Mouse (Mus musculus) intestine, embryonic 16.5 days (tissue): ENCODE data around the gene Gm20721. TPM values are rescaled to one million over a fixed set of nuclear protein-coding genes. Genes with fewer than 3 reads are reported as not detected.

Experiments used
- ATAC-seq: fragments of 200-750 bp; cut with Nextera tagmentation; 2 replicates; pipeline ENCODE4 v1.8.0; 2017; ENCODE audit warnings: moderate TSS enrichment, moderate library complexity
- H3K27ac ChIP-seq: fragments of 300-500 bp; sonication (generic); 2 replicates; pipeline ENCODE4 v1.5.1; 2014; ENCODE audit warnings: mild to moderate bottlenecking, low read length
- H3K27me3 ChIP-seq: fragments of 300-500 bp; sonication (generic); replicated peaks from 2 replicates; pipeline ENCODE4 v1.6.1; 2014; ENCODE audit warnings: low read length, control low read depth, mixed read lengths; ENCODE audit not compliant: control insufficient read depth, insufficient read depth
- H3K36me3 ChIP-seq: fragments of 300-500 bp; sonication (generic); 2 replicates; pipeline ENCODE4 v1.6.1; 2014; ENCODE audit warnings: low read length, control low read depth; ENCODE audit not compliant: control insufficient read depth, insufficient read depth
- H3K4me1 ChIP-seq: fragments of 300-500 bp; sonication (generic); 2 replicates; pipeline ENCODE4 v1.6.1; 2014; ENCODE audit warnings: low read length, control low read depth, mixed read lengths; ENCODE audit not compliant: control insufficient read depth, insufficient read depth
- H3K4me2 ChIP-seq: fragments of 300-500 bp; sonication (generic); 2 replicates; pipeline ENCODE4 v1.6.1; 2014; ENCODE audit warnings: low read depth, low read length, control low read depth
- H3K4me3 ChIP-seq: fragments of 300-500 bp; sonication (generic); 2 replicates; pipeline ENCODE4 v1.5.1; 2014; ENCODE audit warnings: mild to moderate bottlenecking, low read length
- H3K9ac ChIP-seq: fragments of 300-500 bp; sonication (generic); 2 replicates; pipeline ENCODE4 v1.6.1; 2014; ENCODE audit warnings: low read depth, low read length
- H3K9me3 ChIP-seq: fragments of 300-500 bp; sonication (generic); 2 replicates; pipeline ENCODE4 v1.6.1; 2016; ENCODE audit warnings: low read length, control low read depth; ENCODE audit not compliant: control insufficient read depth
- whole genome bisulfite sequencing: fragments of 180-500 bp; shearing (Covaris S2); extraction: QIAGEN DNeasy Blood & Tissue Kit; methylation state at CpG from one replicate; pipeline ENCODE4 v1.1.7; 2014; 5-methylcytosine and 5-hydroxymethylcytosine counted together
- polyA plus RNA-seq: library from polyadenylated mRNA; unstranded; fragments of >200 nt; fragmentation: Nextera tagmentation; extraction: Ambion mirVana; gene quantifications from 2 replicates; pipeline ENCODE4 v1.2.1, GENCODE M21; 2015

The Gm20721 gene
- polyA plus RNA-seq, 1 experiment from 2014 or later = 98.1 TPM

DNA sequence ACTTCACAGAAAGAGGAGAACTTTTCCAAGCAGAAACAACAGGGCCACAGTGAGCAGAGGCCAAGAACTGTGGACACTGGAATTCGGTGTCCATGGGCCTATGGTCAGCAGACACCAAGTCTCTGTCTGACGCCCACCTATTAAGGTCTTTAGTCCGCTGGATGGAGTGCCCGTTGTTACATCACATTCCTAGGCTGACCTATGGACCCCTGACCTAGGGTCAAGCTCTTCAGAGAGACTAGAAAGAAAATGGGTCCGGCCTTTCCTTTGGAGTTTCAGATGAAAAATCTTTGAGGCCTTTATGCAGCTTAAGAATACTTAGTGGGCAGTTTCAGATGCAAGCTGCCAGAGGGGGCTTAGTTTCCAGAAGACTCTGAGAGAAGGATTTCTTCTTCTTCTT lies 40.9 kb downstream of the Gm20721 start:
- no peak overlapping the region for H3K27ac ChIP-seq
- no peaks in the 10 kb centered on the region for H3K4me1 ChIP-seq
- 30% methylated on average over 5 of the region's 5 CpGs for WGBS
- no peak overlapping the region for H3K4me2 ChIP-seq
- H3K9me3 ChIP-seq = peaks cover 2% of the 10 kb centered on the region; the same call in 1 of the 2 replicates
- H3K4me3 ChIP-seq = no peak overlapping the region
- no peak for ATAC-seq
- H3K27me3 ChIP-seq = no peaks in the 10 kb centered on the region
- H3K9ac ChIP-seq = no peak overlapping the region
- H3K36me3 ChIP-seq = no peaks in the 10 kb centered on the region

DNA sequence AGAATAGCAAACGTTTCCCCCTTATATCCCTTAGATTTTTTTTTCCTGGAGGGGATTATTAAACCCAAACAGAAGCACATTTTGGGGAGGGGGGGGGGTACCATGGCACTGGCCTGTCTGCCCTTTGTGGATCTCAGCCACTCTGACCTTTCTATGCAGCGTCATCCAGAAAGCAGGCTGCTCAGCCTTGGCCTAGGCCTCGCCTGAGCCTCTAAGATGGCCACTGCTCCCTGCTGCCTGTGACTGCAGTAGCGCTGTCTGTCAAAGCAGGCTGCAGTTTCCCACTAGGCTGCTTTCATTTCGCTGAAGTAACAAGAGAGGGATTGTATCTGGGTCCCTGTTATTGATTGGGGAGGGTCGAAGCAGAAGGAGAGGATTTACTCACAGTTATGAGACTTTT lies 44.0 kb downstream of the Gm20721 start:
- no peak overlapping the region for H3K27ac ChIP-seq
- peaks cover 7% of the 10 kb centered on the region; the same call in 1 of the 2 replicates for H3K36me3 ChIP-seq
- no peak overlapping the region for H3K4me2 ChIP-seq
- peaks cover 20% of the 10 kb centered on the region for H3K27me3 ChIP-seq
- 61% methylated on average over 6 of the region's 6 CpGs for WGBS
- no peak overlapping the region for H3K9ac ChIP-seq
- H3K9me3 ChIP-seq = peaks cover 30% of the 10 kb centered on the region
- 0 out of 2 replicates have a peak, but pooled peaks cover 2% of the 10 kb centered on the region for H3K4me1 ChIP-seq
- H3K4me3 ChIP-seq = no peak overlapping the region
- ATAC-seq = no peak

DNA sequence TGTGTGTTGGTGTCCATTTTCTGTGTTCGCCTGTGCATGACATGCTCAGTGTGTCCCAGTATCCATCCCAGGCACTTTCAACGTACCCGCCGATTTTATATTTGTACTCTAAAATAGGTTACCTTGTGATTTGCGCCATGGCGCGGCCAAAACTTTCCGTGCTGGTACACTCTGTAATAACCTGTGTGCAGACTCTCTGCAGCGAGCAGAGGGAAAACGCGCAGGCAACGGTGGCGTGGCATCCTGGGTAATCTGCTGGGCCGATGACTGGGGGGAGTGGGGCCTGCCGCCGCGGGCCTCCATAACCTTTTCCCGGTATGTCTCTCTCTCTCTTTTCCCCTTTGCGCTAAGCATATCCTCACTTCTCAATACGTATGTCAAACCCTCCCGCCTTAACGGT lies 45.8 kb downstream of the Gm20721 start:
- WGBS = 51% methylated on average over 22 of the region's 22 CpGs
- H3K9ac ChIP-seq = no peak overlapping the region

DNA sequence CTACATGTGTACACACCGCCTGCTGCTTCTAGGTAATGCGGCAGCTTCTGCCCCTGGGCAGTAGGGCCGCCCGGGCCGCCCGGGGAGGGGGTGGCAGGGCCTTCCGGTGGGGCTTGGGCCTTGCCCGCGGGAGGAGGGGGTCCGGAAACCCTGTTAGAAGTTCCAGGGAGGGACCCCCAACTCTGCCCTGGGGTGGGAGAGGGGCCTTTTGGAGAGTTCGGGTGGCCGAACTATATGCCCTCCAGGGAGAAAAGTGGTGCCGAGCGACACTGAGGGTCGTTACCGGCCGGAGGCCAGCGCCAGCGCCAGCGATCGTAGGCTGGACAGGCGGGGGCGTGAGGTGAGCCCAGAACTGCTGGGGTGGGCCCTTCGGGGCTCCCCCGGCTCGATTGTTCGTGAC lies 46.3 kb downstream of the Gm20721 start:
- H3K9ac ChIP-seq = 0 out of 2 replicates have a peak overlapping the region, but pooled peaks have one; percentile 3
- peak overlapping the region; percentile 44 for H3K4me3 ChIP-seq
- 62% methylated on average over 27 of the region's 27 CpGs for WGBS
- H3K36me3 ChIP-seq = peaks cover 7% of the 10 kb centered on the region; the same call in 1 of the 2 replicates
- H3K27ac ChIP-seq = no peak overlapping the region
- peaks cover 22% of the 10 kb centered on the region for H3K27me3 ChIP-seq
- H3K9me3 ChIP-seq = peaks cover 42% of the 10 kb centered on the region
- 0 out of 2 replicates have a peak, but pooled peaks cover 2% of the 10 kb centered on the region for H3K4me1 ChIP-seq
- no peak for ATAC-seq
- peak overlapping the region; percentile 44 for H3K4me2 ChIP-seq

More for the DNA sequence above, 45.8 kb downstream of the Gm20721 start:
- H3K27ac ChIP-seq = no peak overlapping the region
- H3K27me3 ChIP-seq = peaks cover 22% of the 10 kb centered on the region
- no peak for ATAC-seq
- peaks cover 37% of the 10 kb centered on the region for H3K9me3 ChIP-seq
- H3K36me3 ChIP-seq = peaks cover 7% of the 10 kb centered on the region; the same call in 1 of the 2 replicates
- peak overlapping the region; percentile 44 for H3K4me2 ChIP-seq
- peak overlapping the region; percentile 44 for H3K4me3 ChIP-seq
- 0 out of 2 replicates have a peak, but pooled peaks cover 2% of the 10 kb centered on the region for H3K4me1 ChIP-seq

DNA sequence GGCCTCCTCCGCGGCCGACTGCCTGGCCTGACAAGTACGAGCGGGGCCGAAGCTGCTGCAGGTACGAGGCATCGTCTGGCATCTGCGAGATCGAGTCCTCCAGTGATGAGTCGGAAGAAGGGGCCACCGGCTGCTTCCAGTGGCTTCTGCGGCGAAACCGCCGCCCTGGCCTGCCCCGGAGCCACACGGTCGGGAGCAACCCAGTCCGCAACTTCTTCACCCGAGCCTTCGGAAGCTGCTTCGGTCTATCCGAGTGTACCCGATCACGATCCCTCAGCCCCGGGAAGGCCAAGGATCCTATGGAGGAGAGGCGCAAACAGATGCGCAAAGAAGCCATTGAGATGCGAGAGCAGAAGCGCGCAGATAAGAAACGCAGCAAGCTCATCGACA lies 46.7 kb downstream of the Gm20721 start:
- WGBS = 55% methylated on average over 34 of the region's 34 CpGs

DNA sequence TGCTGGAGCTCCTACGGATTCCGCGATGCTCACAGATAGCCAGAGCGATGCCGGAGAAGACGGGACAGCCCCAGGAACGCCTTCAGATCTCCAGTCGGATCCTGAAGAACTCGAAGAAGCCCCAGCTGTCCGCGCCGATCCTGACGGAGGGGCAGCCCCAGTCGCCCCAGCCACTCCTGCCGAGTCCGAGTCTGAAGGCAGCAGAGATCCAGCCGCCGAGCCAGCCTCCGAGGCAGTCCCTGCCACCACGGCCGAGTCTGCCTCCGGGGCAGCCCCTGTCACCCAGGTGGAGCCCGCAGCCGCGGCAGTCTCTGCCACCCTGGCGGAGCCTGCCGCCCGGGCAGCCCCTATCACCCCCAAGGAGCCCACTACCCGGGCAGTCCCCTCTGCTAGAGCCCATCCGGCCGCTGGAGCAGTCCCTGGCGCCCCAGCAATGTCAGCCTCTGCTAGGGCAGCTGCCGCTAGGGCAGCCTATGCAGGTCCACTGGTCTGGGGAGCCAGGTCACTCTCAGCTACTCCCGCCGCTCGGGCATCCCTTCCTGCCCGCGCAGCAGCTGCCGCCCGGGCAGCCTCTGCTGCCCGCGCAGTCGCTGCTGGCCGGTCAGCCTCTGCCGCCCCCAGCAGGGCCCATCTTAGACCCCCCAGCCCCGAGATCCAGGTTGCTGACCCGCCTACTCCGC lies 47.3 kb downstream of the Gm20721 start:
- Histone ChIP-seq H3K9ac (peak overlapping the region; percentile 47), H3K27ac (no peak overlapping the region)

More for the DNA sequence above, 46.7 kb downstream of the Gm20721 start:
- peaks cover 22% of the 10 kb centered on the region for H3K27me3 ChIP-seq
- H3K9ac ChIP-seq = 0 out of 2 replicates have a peak overlapping the region, but pooled peaks have one; percentile 47
- peaks cover 7% of the 10 kb centered on the region; the same call in 1 of the 2 replicates for H3K36me3 ChIP-seq
- 0 out of 2 replicates have a peak, but pooled peaks cover 2% of the 10 kb centered on the region for H3K4me1 ChIP-seq
- H3K27ac ChIP-seq = no peak overlapping the region
- peaks cover 44% of the 10 kb centered on the region for H3K9me3 ChIP-seq
- H3K4me2 ChIP-seq = peak overlapping the region; percentile 44
- no peak for ATAC-seq
- peak overlapping the region; percentile 44 for H3K4me3 ChIP-seq

DNA sequence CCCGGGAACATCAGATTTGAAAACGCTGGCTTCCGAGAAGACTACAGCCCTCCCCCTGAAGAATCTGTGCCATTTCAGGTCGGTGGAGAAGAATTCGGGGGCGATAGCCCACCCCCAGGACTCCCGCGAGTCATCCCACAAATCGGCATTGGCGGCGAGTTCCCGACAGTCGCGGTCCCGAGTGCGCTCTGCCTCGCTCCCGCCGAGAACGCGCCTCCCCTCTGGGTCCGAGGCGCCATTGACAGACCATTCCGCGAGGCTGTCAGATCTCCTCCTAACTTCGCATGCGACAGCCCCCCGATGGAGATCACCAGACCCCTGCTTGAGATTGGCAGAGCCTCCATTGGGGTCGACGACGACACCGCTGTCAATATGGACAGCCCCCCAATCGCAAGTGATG lies 48.0 kb downstream of the Gm20721 start:
- 52% methylated on average over 33 of the region's 33 CpGs for WGBS
- no peak overlapping the region for H3K27ac ChIP-seq
- H3K9ac ChIP-seq = no peak overlapping the region
- H3K9me3 ChIP-seq = peaks cover 44% of the 10 kb centered on the region
- peak overlapping the region; percentile 44 for H3K4me2 ChIP-seq
- H3K27me3 ChIP-seq = peaks cover 22% of the 10 kb centered on the region
- H3K4me1 ChIP-seq = peaks cover 2% of the 10 kb centered on the region; the same call in 1 of the 2 replicates
- no peak for ATAC-seq
- peaks cover 7% of the 10 kb centered on the region; the same call in 1 of the 2 replicates for H3K36me3 ChIP-seq
- peak overlapping the region; percentile 44 for H3K4me3 ChIP-seq

More for the DNA sequence above, 47.3 kb downstream of the Gm20721 start:
- Histone ChIP-seq H3K4me3 (peak overlapping the region; percentile 44), H3K4me1 (0 out of 2 replicates have a peak, but pooled peaks cover 2% of the 10 kb centered on the region), H3K4me2 (peak overlapping the region; percentile 44), H3K9me3 (peaks cover 44% of the 10 kb centered on the region), H3K36me3 (peaks cover 7% of the 10 kb centered on the region; the same call in 1 of the 2 replicates), H3K27me3 (peaks cover 22% of the 10 kb centered on the region)
- 53% methylated on average over 48 of the region's 48 CpGs for WGBS
- no peak for ATAC-seq

DNA sequence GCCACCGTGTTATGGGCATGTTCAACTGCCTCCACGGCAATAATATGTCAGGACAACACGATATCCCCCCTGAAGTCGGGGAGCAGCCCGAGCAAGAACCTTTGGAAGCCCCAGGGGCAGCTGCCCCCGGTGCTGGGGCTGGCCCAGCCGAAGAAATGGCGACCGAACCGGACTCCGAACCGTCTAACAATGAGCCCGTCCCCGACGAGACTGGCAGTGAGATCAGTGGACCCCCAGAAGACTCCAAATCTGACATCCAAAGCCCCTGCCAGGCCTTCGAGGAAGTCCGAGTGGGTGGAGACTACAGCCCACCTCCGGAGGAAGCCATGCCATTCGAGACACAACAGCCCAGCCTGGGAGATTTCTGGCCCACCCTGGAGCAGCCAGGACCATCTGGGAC lies 48.7 kb downstream of the Gm20721 start:
- peak overlapping the region; percentile 44 for H3K4me3 ChIP-seq

DNA sequence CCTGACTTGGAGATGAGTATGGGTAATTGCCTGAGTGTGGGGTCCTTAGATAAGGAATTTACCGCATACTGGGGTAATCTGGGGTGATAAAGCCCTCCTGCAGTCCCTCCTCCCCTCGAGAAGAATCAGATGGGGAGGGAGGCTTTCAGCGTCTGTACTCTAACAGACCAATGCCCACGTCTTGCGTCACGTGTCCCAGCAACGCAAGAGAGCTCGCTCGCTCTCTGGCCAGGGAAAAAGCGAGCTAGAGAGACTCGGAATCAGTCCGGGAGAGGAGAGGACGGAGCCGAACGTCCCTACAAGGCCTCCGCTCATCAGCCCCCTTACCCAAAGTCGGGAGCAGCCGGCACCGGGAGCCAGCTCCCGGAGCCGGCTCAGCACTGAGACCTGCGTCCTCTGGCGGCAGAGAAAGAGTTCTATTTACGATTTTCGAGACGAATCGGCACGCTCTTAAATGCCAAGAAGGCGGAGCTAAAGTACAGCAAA lies 49.4 kb downstream of the Gm20721 start:
- Histone ChIP-seq H3K9ac (no peak overlapping the region), H3K4me3 (peak overlapping the region; percentile 27), H3K4me2 (peak overlapping the region; percentile 62), H3K36me3 (peaks cover 7% of the 10 kb centered on the region; the same call in 1 of the 2 replicates), H3K27ac (no peak overlapping the region), H3K27me3 (peaks cover 22% of the 10 kb centered on the region), H3K4me1 (peaks cover 10% of the 10 kb centered on the region), H3K9me3 (peaks cover 44% of the 10 kb centered on the region)
- ATAC-seq = no peak
- 41% methylated on average over 29 of the region's 29 CpGs for WGBS

More for the DNA sequence above, 48.7 kb downstream of the Gm20721 start:
- Histone ChIP-seq H3K27me3 (peaks cover 22% of the 10 kb centered on the region), H3K9me3 (peaks cover 44% of the 10 kb centered on the region), H3K4me2 (no peak overlapping the region), H3K27ac (no peak overlapping the region), H3K4me1 (peaks cover 5% of the 10 kb centered on the region), H3K9ac (no peak overlapping the region), H3K36me3 (peaks cover 7% of the 10 kb centered on the region; the same call in 1 of the 2 replicates)
- no peak for ATAC-seq
- 71% methylated on average over 19 of the region's 19 CpGs for WGBS
